Mouse (Mus musculus) liver, adult (tissue): ENCODE measurements around the gene Ppip5k2.

Experiments used
- GATA4 ChIP-seq: IDR thresholded peaks from 2 replicates; pipeline ENCODE4 v1.6.1; 2014; ENCODE audit warnings: mild to moderate bottlenecking, low read length; ENCODE audit not compliant: insufficient replicate concordance

Gene Ppip5k2

DNA sequence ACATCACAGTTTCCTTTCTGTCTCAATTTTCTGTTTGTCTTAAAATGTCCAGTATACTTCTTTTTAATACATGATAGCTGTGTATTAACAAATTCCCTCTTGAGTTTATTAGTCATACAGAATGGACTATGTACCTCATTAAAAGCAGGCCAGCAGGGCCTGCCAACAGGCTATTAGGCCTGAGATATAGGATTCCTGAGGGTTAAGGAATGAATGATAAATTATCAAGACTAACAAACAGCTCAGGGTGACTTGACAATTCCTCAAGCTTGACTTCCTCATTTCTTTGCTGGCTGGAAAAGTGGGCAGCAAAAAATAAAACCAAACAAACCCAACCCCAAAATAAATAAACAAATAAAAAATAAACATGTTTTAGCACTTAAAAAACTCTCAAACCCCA lies 64.8 kb downstream of the Ppip5k2 start:
- TF ChIP-seq GATA4 = no peak

DNA sequence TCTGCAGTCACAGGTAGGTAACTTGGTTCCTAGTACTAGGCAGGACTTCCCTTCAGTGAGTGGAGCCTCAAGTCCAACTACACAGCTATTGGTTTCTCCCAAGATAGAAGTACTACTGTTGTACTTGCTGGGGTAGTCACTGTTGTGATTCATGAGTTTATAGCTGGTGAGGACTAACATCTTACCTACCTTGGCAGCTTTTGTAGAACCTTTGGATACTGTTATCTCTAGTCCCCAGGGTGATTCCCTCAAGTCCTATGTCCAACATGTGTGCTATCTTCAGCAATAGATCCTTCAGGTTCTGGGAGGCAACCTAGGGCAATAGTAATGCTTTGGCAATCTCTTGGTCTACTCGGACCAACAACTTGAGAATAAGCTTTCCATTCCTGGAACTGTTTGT lies 65.6 kb downstream of the Ppip5k2 start:
- TF ChIP-seq GATA4 = no peak

DNA sequence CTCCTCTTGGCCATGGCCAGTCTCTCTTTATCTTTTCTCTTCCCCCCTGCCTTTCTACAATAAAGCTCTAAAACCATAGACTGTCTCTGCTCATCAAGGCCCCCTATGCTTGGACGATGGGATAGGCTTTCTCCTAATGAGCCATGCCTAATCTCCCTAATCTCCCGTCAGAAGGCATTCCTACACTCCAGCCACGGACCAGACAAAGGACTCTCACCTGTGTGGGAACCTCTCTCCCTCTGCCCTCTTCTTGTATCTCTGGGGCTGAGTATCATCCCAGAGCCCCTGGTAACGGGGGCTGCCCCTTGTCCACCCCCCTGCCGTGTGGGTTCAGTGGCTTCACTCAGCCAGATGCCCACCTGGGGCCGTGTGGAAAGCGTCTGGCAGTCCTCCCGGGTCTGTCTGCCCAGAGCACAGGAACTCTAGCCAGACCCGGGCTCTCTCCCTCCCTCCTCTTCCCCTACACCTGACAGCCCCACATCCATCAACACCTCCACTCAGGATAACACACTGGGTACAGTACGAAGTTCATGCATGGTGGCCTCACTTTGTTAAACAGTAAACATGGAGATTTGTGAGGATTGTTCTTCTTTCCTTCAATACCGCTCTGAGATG lies 71.1 kb downstream of the Ppip5k2 start:
- no peak for TF ChIP-seq GATA4

DNA sequence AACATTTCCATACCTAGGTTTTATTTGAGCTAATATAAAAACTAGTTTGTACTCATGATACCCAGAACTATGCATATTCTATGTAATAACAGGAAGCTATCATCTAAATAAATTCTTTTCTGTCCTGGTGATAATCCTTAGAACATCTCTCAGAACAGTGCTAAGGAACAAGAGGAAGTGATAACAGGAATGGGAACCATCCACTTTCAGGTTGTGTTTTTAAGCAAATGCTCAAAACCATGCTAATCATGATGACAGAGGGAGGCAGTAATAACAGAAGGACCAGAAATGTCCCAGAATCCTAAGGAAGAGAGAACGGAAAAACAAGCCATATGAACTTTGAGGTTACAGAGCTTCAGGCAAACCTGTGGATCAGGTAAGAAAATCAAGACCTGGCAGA lies 72.9 kb downstream of the Ppip5k2 start:
- TF ChIP-seq GATA4 = no peak

DNA sequence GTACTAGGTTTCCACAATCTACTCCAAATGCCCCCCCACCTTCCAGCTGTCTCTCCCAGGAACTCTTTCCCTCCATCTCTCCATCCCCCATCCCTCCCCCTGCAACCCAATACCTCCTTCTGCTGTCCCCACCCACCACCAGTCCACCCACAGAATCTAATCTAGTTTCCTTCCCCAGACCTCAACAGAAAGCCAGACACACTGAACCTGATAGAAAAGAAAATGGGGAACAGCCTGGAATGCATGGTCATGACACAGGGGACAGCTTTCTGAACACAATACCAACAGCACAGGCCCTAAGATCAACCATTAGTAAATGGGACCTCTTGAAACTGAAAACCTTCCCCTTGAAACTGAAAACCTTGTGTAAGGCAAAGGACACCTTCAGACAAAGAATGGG lies 76.4 kb downstream of the Ppip5k2 start:
- no peak for TF ChIP-seq GATA4

DNA sequence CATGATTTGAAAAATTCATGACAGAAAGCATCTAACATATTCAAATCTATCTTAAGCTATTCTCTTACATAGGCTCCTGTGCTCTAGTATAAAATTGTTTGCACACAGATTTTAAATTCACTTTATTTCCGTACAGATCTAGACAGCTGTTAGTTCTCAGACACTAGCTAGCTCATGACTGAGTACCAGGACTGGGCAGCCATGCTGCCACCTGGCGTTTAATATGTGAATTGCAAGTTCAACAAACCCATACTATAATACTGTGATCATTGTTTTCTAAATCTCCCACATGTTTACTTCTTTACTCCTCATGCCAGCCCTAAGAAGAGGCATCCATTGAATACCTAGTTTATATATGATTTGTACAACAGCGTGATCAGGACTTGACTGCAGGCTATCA lies 81.5 kb downstream of the Ppip5k2 start:
- no peak for TF ChIP-seq GATA4

DNA sequence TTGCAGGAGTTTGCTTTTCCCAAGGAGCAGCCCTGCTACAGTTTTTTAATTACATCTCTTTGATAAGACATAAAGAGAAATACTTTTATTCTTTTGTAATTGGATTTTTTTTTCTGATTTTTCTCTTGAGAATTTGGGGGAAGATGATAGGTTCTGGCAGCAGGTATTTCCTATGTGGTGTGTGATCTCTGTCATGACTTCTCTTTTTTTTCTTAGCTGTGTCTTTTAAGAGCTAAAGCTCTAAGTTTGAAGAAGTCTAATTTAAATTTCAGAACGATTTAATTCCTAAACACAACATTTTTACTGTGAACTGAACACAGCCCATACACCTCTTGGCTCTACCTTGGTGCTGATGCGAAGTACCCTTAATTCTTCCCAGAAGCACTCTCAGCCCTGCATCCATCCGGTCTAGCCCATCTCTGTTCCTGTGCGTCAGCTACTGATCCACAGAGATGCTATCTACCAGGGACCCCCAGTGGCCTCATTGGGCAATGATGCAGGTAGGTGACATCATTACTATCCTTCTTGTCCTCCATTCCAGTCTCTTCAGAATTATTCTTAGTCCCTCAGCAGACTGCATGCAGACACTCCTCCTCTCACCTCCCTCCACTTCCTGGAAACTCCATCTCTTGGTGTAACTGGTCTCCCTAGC lies 93.6 kb downstream of the Ppip5k2 start:
- TF ChIP-seq GATA4 = no peak

DNA sequence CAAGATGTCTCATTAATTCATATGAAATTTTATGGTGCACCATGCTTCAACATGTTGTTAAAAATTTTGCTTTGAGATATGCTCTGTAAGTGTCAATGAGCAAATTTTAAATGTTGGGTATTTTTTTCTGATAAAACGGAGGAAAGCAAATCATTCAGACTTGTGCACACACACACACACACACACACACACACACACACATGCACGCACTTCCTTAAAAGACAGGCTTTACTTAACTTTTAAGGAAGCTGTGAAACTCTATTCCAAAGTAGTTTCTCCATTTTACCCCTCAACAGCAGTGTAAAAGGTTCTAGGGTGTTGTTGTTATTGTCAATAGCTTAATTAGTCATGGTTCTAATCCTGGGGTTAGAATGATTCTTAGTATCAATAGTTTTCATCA lies 94.1 kb downstream of the Ppip5k2 start:
- no peak for TF ChIP-seq GATA4

DNA sequence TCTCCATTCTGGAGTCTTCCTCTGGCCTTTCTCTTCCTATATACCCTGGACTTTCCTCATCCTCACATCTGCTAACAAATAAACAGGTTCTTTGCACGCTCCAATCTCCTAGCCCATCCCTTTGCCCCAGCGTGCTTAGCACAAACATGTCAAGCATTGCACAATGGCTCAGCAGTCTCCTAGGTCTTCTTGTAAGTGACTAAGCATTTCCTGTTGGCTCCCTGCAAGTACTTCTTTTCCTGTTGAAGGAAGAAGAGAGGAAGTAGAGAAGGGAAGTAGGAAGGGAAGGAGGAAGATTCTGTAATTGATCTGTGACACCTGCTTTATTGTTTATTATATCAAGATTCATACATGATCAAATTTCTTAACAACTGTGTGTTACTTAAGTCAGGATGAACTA lies 97.4 kb downstream of the Ppip5k2 start:
- no peak for TF ChIP-seq GATA4

DNA sequence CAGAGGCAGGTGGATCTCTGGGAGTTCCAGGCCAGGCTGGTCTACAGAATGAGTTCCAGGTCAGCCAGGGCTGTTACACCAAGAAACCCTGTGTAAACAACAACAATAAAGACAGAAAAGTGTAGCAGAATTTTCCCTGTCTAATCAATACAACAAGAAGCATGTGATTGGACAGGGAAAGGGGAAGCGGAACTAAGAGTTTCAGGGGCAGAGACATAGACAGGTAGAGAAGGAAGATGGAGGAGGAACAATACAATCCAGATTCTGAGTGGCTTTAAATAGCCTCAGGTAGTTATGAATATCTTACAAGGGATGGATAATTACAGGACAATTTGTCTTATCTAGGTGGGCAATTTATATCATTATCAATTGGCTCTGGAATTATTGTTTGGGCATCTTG lies 102.9 kb downstream of the Ppip5k2 start:
- no peak for TF ChIP-seq GATA4

DNA sequence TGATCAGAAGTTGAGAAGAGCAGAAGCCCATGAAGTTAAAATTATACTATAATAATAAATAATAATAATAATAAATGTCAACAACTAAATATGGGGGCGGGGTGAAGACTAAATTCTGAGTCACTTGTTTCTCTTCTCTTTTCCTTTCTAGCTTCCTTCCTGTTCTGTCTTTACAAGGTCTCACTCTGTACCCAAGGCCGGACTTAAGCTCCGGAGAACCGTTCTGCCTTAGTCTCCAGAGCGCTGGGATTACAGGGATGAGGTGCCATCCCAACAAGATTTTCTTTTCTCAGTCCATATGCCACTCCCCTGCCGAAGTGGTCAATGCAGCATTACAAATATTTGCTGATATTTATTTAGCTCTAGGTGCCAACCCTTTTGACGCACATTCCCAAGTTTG lies 107.9 kb downstream of the Ppip5k2 start:
- TF ChIP-seq GATA4 = no peak

DNA sequence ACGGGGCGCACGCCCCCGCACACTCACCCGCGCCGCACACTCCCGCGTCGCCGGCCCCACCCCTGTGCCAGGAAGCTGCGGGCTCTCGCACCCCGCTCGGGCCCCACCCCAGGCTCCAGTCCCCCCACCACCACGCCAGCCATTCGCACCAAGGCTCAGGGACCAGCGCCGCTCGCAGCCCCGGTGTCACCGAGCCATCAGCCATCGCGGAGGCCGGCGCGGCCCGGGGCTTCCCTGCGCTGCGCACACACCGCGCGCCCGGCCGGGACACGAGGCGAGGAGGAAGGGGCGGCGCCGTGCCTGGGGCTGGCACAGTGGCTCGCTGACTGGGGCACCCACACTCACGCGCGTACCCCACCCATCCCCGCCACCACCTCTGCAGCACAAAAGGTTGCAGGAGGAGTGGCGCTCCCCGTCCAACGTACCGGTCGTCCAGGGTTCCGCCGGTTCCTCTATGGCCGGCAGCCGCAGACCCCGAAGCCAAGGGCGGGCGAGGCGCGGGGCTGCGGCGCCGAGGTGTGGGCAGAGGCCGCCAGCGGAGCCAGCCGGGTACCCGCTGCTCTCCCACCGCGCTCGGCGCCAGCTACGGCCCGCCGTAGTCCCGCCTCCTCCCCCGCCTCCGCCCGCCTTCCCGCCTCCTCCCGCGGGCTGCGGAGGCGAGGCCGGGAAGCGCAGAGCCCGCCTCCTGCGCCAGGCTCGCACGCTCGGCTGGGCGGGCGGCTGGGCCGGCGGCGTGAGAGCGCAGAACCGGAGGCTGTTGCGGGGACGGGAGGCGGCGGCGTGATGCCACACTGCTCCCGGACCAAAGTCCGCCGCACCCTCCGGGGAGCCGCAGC lies 108.6 kb downstream of the Ppip5k2 start, which contains the start of gene D1Ertd622e:
D1Ertd622e (minus strand) TSS at position 669 of the 836 bp plus-strand sequence.
- no peak; the same call in 1 of the 2 replicates for TF ChIP-seq GATA4

DNA sequence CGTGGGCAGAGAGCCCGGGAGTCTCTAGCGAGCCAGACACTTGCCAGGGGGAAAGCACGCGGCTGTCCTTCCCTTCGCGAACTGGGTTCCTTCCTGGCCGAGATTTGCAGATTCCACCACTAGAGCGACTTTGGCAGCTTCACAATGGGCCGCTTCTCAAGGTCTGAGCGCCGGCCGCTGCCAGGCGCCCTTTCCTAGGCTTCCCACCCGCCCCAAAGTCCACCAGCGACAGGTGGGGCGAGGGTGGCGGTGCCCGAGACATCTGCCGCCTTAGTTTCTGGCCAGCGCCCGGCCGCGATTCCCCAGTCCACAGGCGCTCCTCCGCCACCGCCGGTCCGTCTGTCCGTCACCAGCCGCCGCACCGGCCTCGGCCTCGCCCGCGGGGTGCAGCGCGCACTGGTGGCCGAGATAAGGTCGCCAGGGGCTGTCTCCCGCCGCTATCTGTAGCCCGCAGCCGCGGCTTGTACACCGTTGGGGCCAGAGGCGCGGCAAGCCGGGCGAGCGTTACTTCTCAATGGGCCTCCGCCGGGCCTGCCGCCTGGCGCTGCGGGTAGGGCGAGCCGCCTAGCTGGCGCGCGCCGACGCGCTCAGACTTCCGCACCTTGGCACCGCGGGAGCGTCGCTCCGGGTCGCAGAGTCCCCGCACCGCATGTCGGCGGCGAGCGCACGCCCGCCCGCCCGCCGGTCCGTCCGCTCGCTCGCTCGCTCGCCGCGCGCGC lies 109.4 kb downstream of the Ppip5k2 start:
- peak; percentile 46; the same call in 1 of the 2 replicates for TF ChIP-seq GATA4

DNA sequence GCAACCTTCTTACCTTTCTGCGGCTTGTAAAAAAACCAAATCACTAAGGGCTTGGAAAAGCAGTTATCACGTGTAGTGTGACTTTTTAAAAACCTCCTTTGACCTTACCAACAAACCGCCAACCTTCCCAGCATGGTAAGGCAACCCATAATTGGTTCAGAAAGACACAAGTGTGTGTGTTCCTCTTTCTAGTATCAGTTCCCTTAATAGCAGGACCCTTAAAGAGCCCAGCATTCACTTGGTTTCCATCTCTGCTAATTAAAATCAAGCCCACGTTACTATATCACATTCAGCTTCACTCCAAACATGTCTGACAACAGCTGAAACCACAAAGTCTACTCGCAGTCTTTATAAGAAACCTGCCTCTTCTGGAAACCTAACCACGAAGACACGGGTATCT lies 110.8 kb downstream of the Ppip5k2 start:
- TF ChIP-seq GATA4 = no peak

DNA sequence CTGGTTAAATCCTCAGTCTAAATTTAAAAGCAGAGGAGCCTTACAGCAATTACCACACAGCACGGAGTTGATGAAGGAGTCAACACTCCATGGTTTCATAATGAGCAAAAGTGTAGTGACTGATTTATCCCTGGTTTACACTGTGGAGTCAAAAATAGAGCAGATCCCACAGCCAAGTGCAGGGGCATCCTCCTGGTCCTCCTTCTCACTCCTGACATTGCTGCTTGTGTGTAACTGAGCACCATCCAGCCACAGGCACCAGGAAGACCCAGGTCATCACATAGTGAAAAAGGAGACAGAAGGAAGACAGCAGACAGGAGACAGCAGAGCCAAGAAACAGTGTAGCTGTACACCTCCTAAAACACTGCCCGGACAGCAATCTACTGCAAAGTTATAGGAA lies 112.4 kb downstream of the Ppip5k2 start:
- TF ChIP-seq GATA4 = no peak
